Mouse (Mus musculus) intestine, embryonic 14.5 days (tissue): Measurements from ENCODE around the gene Samd4b. TPM values are rescaled to one million over a fixed set of nuclear protein-coding genes. Genes with fewer than 3 reads are reported as not detected.
A peak's percentile ranks its signal among the peaks of the same experiment; 100 is the strongest.

Source experiments
- ATAC-seq: fragments of 200-750 bp; cut with Nextera tagmentation; replicated peaks from 2 replicates; pipeline ENCODE4 v1.8.0; 2017; ENCODE audit warnings: low read depth, moderate number of reproducible peaks, moderate TSS enrichment, moderate library complexity; ENCODE audit not compliant: low FRiP score, low TSS enrichment
- DNase-seq: peaks from one replicate; pipeline ENCODE4 v3.0.0-alpha.2; 2018; ENCODE audit warnings: low spot score
- H3K27ac ChIP-seq: fragments of 300-500 bp; sonication (generic); 2 replicates; pipeline ENCODE4 v1.5.1; 2014; ENCODE audit warnings: low read depth, mild to moderate bottlenecking, control low read depth
- H3K27me3 ChIP-seq: fragments of 300-500 bp; sonication (generic); replicated peaks from 2 replicates; pipeline ENCODE4 v1.6.1; 2014; ENCODE audit warnings: low read length, control low read depth; ENCODE audit not compliant: control insufficient read depth, insufficient read depth
- H3K36me3 ChIP-seq: fragments of 300-500 bp; sonication (generic); 2 replicates; pipeline ENCODE4 v1.6.1; 2014; ENCODE audit warnings: low read length, control low read depth; ENCODE audit not compliant: control insufficient read depth, insufficient read depth
- H3K4me1 ChIP-seq: fragments of 300-500 bp; sonication (generic); replicated peaks from 2 replicates; pipeline ENCODE4 v1.6.1; 2014; ENCODE audit warnings: low read length, control low read depth, mixed read lengths; ENCODE audit not compliant: control insufficient read depth, insufficient read depth
- H3K4me2 ChIP-seq: fragments of 300-500 bp; sonication (generic); 2 replicates; pipeline ENCODE4 v1.6.1; 2014; ENCODE audit warnings: low read length
- H3K4me3 ChIP-seq: fragments of 300-500 bp; sonication (generic); 2 replicates; pipeline ENCODE4 v1.5.1; 2014; ENCODE audit warnings: low read depth, low read length, control low read depth, mixed read lengths
- H3K9ac ChIP-seq: fragments of 300-500 bp; sonication (generic); 2 replicates; pipeline ENCODE4 v1.6.1; 2014; ENCODE audit warnings: mild to moderate bottlenecking, low read length
- H3K9me3 ChIP-seq: fragments of 300-500 bp; sonication (generic); 2 replicates; pipeline ENCODE4 v1.6.1; 2016; ENCODE audit warnings: low read length, control low read depth; ENCODE audit not compliant: control insufficient read depth
- WGBS: fragments of 180-500 bp; shearing (Covaris S2); extraction: QIAGEN DNeasy Blood & Tissue Kit; methylation state at CpG from one replicate; pipeline ENCODE4 v1.1.7; 2014; 5-methylcytosine and 5-hydroxymethylcytosine counted together
- polyA plus RNA-seq: library from polyadenylated mRNA; unstranded; fragments of >200 nt; fragmentation: Nextera tagmentation; extraction: Ambion mirVana; gene quantifications from 2 replicates; pipeline ENCODE4 v1.2.1, GENCODE M21; 2014

Gene Samd4b
- polyA plus RNA-seq, 1 experiment from 2014 or later: 27.7 TPM

GRCm38 (mm10) chr7:28361647-28362341, 236.2 kb downstream of the Samd4b start:
- peaks cover 15% of the 10 kb centered on the region for H3K4me1 ChIP-seq
- no peak overlapping the region for H3K4me3 ChIP-seq
- no peaks in the 10 kb centered on the region for H3K27me3 ChIP-seq
- H3K9ac ChIP-seq: no peak overlapping the region
- no peak for ATAC-seq
- H3K9me3 ChIP-seq: no peaks in the 10 kb centered on the region
- H3K4me2 ChIP-seq: no peak overlapping the region
- H3K27ac ChIP-seq: no peak overlapping the region
- no peak for DNase-seq
- peaks cover 82% of the 10 kb centered on the region for H3K36me3 ChIP-seq
- WGBS: 95% methylated on average over 19 of the region's 20 CpGs

DNA sequence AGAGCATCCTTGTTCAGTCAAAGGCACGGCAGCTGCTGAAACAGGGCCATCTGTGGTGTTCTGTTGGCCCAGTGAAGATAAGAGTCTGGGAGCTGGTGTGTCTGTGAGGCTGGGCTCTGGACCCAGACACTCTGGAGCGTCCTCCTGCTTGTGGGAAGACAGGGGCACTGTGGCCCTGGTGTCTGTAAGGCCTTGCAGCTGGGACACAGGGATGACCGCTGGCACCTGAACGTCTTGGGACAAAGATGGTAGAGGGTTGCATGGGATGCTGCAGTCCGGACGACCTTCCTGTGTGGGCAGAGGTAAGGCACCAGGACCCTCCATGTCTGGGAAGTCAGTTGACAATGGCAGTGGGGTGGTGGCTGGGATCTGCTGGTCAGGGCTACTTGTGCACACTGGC, 237.7 kb downstream of the Samd4b start:
- no peak overlapping the region for H3K4me2 ChIP-seq
- H3K27ac ChIP-seq: no peak overlapping the region
- H3K4me1 ChIP-seq: peaks cover 17% of the 10 kb centered on the region
- no peaks in the 10 kb centered on the region for H3K27me3 ChIP-seq
- H3K36me3 ChIP-seq: peaks cover 67% of the 10 kb centered on the region
- no peak for DNase-seq
- no peak for ATAC-seq
- no peak overlapping the region for H3K9ac ChIP-seq
- H3K9me3 ChIP-seq: no peaks in the 10 kb centered on the region
- no peak overlapping the region for H3K4me3 ChIP-seq
- 92% methylated on average over 6 of the region's 6 CpGs for WGBS

DNA sequence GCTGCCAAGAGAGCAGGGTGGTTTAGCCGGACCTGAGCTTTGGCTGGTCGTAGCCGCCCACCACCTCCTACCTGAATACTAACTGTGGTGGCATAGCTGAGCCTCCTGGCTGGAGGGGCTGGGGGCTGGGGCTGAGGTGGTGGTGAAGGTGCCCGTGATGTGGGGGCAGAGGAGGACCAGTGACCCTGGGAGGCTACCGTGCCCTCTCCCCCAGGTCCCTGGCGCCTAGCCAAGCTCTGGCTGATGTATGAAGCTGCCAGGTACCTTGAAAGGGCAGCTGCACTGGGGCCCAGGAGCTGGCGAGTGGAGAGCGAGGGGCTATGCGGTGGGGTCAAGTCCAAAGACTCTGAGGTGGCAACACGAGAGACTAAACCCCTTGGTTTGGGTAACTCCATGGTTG, 238.1 kb downstream of the Samd4b start:
- H3K36me3 ChIP-seq: peaks cover 63% of the 10 kb centered on the region
- H3K9me3 ChIP-seq: no peaks in the 10 kb centered on the region
- H3K27ac ChIP-seq: no peak overlapping the region
- peaks cover 17% of the 10 kb centered on the region for H3K4me1 ChIP-seq
- ATAC-seq: no peak
- no peak overlapping the region for H3K9ac ChIP-seq
- no peaks in the 10 kb centered on the region for H3K27me3 ChIP-seq
- H3K4me3 ChIP-seq: no peak overlapping the region
- 84% methylated on average over 10 of the region's 10 CpGs for WGBS
- no peak for DNase-seq
- H3K4me2 ChIP-seq: no peak overlapping the region

GRCm38 (mm10) chr7:28358431-28358830, 239.5 kb downstream of the Samd4b start:
- Histone ChIP-seq H3K36me3 (peaks cover 61% of the 10 kb centered on the region), H3K4me1 (peaks cover 17% of the 10 kb centered on the region), H3K9ac (0 out of 2 replicates have a peak overlapping the region, but pooled peaks have one; percentile 4), H3K27me3 (no peaks in the 10 kb centered on the region), H3K9me3 (no peaks in the 10 kb centered on the region), H3K4me3 (no peak overlapping the region), H3K27ac (peak overlapping the region; percentile 58; the same call in 1 of the 2 replicates), H3K4me2 (no peak overlapping the region)
- ATAC-seq: no peak
- DNase-seq: no peak
- 43% methylated on average over 7 of the region's 7 CpGs for WGBS

GRCm38 (mm10) chr7:28357984-28358383, 240.0 kb downstream of the Samd4b start:
- no peak overlapping the region for H3K4me3 ChIP-seq
- H3K4me2 ChIP-seq: peak overlapping the region; percentile 18
- peaks cover 61% of the 10 kb centered on the region for H3K36me3 ChIP-seq
- peak overlapping the region; percentile 58 for H3K27ac ChIP-seq
- H3K27me3 ChIP-seq: no peaks in the 10 kb centered on the region
- 4% methylated on average over 5 of the region's 5 CpGs for WGBS
- 0 out of 2 replicates have a peak overlapping the region, but pooled peaks have one; percentile 4 for H3K9ac ChIP-seq
- peaks cover 17% of the 10 kb centered on the region for H3K4me1 ChIP-seq
- DNase-seq: no peak
- no peaks in the 10 kb centered on the region for H3K9me3 ChIP-seq
- no peak for ATAC-seq

DNA sequence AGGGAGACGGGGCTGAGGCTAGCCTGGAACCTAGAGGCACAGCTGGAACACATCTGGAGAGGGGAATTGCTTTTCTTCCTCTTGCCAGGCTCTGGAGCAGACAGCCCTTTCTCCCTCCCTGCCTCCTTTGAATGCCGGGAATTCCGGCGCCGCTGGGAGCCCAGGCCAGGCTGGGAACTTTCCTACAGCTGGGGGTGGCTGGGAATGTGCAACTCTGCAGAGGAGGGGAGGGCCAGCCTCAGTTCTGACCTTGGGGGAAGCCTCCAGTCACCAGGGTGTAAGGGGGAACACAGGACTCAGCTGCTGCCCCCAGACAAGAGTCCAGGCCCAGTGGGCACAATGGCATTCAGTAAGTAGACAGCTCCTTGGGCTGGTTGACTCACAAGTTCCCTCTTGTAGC, 241.0 kb downstream of the Samd4b start:
- no peak overlapping the region for H3K9ac ChIP-seq
- no peak for DNase-seq
- ATAC-seq: peak; percentile 10; the same call in 1 of the 2 replicates
- 1% methylated on average over 5 of the region's 5 CpGs for WGBS
- H3K9me3 ChIP-seq: no peaks in the 10 kb centered on the region
- no peak overlapping the region for H3K4me3 ChIP-seq
- no peaks in the 10 kb centered on the region for H3K27me3 ChIP-seq
- H3K4me2 ChIP-seq: no peak overlapping the region
- peak overlapping the region; percentile 58 for H3K27ac ChIP-seq
- H3K36me3 ChIP-seq: peaks cover 61% of the 10 kb centered on the region
- peaks cover 17% of the 10 kb centered on the region for H3K4me1 ChIP-seq

GRCm38 (mm10) chr7:28355221-28355620, 242.7 kb downstream of the Samd4b start:
- no peaks in the 10 kb centered on the region for H3K27me3 ChIP-seq
- no peak overlapping the region for H3K27ac ChIP-seq
- H3K4me1 ChIP-seq: peaks cover 24% of the 10 kb centered on the region
- DNase-seq: no peak
- no peak overlapping the region for H3K4me2 ChIP-seq
- H3K36me3 ChIP-seq: peaks cover 50% of the 10 kb centered on the region
- H3K4me3 ChIP-seq: no peak overlapping the region
- ATAC-seq: no peak
- 90% methylated on average over 3 of the region's 3 CpGs for WGBS
- no peak overlapping the region for H3K9ac ChIP-seq
- H3K9me3 ChIP-seq: no peaks in the 10 kb centered on the region

GRCm38 (mm10) chr7:28354596-28354995, 243.3 kb downstream of the Samd4b start:
- Histone ChIP-seq H3K9me3 (no peaks in the 10 kb centered on the region), H3K4me1 (peaks cover 29% of the 10 kb centered on the region), H3K27me3 (no peaks in the 10 kb centered on the region), H3K9ac (no peak overlapping the region), H3K4me2 (no peak overlapping the region), H3K27ac (no peak overlapping the region), H3K4me3 (no peak overlapping the region), H3K36me3 (peaks cover 44% of the 10 kb centered on the region)
- DNase-seq: no peak
- no peak for ATAC-seq
- 91% methylated on average over 3 of the region's 3 CpGs for WGBS

DNA sequence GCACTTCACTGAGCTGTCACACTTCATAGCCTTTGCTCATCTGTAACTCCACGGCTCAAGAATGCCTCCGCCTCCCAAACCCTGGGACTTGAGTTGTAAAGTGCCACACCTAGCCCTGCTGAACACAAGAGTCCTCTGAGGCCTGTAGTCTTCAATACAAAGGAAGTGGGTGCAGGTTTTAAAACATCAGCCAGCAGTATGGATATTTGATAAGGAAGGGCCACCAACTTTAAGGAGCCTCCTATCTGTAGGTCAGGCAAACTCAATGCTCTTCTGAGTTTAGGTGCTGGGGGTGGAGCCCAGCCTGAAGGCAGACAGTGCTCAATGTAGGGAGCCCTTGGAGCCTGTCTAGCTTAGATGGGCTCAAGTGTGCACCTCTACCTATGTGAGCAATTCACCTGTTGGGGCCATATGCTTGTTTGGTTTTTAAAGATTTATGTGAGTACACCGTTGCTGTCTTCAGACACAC, 243.8 kb downstream of the Samd4b start:
- DNase-seq: no peak
- 82% methylated on average over 3 of the region's 3 CpGs for WGBS
- Histone ChIP-seq H3K9me3 (no peaks in the 10 kb centered on the region), H3K27me3 (no peaks in the 10 kb centered on the region), H3K36me3 (peaks cover 40% of the 10 kb centered on the region), H3K27ac (no peak overlapping the region), H3K4me1 (peaks cover 31% of the 10 kb centered on the region), H3K4me2 (no peak overlapping the region), H3K9ac (no peak overlapping the region), H3K4me3 (no peak overlapping the region)
- ATAC-seq: no peak
